Mouse (Mus musculus): Measurements from ENCODE around the gene Macf1.
A peak's percentile ranks its signal among the peaks of the same experiment; 100 is the strongest.
"Not testable (repeated sequence)": the region's sequence is repeated elsewhere in the genome, so short reads cannot be mapped to it uniquely, and the experiment has no call there.

The Macf1 gene

DNA sequence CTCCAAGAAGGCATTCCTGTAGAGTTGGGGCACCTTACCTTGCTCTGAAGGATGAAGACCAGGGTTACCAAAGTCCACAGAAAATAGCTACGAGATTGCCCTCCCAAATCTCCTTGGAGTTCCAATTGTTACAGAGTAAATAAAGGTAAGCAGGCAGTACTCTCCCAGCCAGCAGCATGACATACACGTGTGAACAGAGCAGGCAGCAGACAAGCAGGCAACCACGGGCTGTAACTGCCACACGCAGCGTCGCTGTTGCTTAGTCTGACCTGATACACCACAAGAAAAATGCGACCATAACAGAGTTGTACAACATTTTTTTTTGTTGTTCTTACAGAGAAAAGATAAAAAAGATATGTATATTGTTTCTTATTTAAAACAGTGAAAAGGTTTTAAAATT is 325.5 kb downstream of the Macf1 start:
- no peak for DNase-seq (ENCODE audit: low read depth, low spot score)

DNA sequence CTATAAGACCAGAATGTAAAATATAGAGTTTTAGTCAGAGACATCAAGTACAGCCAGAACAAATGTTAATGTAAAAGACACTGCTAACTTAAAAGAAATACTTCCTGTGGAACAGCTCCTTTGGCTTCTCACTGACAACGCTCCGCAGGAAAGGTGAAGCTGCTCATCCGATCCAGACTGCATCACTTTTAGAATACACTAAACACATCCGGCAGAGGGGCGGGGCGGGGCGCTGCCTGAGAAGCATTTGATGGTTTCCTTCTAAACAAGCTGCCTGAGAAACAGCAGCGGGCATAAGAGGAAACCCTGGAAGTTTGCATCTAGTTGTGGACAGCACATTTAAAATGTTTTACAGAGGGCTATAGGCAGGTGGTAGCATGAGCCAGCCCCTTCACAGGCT is 328.2 kb downstream of the Macf1 start:
- peak; percentile 45 for DNase-seq (ENCODE audit: low read depth, low spot score)

DNA sequence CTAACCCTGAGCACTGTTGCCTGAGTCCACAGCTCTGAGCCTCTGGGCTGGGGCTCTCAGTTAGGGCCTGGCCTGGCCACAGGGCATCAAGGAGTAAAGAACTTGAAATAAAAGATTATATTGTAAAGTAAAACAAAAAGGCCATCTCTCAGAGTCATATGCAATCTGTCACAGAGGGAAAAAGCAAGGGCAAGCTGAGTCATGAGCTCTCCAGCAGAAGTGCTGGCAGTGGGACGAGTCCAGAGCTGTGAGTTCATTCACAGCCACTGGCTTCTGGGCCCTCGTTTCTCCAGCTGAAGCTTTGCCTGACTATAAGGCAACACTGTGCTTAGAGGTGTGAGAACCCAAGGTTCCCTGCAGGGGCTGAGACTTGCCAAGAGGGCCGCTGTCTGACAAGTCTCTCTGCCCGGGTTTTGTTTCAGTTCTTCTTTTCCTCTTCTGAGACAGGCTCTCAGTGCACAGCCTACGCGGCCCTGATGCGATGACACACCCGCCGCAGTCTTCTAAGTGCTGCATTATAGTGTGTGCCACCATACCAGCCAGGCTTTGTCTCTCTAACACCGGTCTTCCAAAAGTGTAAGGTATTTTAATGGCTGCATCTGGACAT is 330.8 kb downstream of the Macf1 start:
- no peak for DNase-seq (ENCODE audit: low read depth, low spot score)

DNA sequence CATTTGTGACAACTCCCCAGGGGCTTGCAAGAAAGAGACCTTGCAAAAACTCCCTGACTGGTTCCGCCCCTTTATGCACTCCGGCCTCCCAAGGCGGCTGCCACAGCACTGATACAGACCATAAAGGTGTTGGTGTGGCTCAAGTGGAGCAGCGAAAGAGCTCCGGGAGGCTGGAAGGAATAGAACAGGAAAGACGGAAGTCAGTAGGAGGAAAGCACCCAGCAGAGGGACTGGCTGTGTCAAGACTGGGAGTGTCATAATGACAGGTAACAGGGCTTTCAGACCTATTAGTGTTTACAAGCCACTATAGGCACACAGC is 340.7 kb downstream of the Macf1 start:
- DNase-seq (ENCODE audit: low read depth, low spot score) = no peak

DNA sequence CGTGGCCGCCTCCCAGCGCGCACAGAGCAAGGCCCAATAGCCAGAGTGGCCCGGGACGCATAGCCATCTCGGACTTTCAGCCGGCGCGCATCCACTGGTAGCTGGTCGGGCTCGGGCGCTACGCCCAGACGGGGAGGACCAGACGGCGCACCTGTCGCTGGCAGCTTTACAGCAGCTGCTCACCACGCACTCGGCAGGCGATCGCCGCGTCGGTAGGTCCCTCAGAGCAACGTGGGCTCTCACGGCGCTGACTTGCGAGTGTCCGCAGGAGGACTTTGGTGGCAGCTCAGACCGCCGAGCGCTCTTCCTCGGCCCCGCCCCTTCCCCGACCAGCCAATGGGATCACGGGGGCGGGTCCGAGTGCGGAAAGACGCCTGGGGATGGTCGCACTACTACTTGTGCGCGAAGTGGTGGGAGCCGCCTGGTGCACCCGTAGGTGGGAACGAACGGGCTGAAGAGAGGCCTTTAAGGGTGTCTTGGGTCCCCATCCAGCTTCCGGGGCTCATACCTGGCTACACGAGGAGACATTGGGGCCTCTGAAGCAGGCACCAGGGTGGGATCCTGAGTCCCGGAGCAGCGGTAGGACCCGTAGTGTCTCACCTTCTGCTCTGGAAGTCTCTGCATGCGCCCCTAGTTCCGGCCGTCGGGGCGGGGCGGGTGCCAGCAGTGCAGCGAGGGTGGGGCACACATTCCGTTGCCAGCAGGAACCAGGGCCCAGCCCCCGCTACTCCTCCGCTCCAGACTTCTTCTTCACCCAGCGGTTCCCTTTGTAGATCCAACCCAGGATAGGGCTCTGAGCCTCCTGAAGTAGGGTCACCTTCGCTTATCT is 341.3 kb downstream of the Macf1 start, which contains the start of gene Bmp8a:
Gene Bmp8a, minus strand, starts transcription at position 611 of the 829 bp plus-strand sequence.
- peak; percentile 85 for DNase-seq (ENCODE audit: low read depth, low spot score)

DNA sequence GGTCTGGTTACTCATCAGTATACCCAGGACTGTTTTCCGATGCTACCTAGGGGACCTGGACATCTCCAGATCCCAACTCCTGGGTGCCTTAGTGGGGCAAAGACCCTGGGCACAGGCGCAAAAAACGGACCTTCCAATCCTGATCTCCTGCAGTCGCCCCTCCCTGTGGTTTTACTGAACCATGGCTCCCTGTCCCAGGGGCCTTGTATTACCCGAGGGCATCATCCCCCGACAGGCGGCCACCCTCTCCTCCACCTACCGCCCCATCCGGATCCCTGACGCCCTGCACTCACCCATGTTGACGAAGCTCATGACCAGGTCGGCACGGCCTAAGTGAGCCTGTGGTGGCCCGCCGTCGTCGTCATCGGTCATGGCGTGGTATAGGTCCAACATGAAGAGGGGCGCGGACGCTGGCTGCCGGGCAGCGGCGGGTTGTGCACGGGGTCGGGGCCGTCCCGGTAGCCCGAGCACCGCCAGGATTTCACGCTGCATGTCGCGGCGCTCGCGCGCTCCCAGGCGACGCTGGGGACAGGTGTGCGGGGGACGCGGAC is 342.0 kb downstream of the Macf1 start:
- DNase-seq (ENCODE audit: low read depth, low spot score) = no peak

DNA sequence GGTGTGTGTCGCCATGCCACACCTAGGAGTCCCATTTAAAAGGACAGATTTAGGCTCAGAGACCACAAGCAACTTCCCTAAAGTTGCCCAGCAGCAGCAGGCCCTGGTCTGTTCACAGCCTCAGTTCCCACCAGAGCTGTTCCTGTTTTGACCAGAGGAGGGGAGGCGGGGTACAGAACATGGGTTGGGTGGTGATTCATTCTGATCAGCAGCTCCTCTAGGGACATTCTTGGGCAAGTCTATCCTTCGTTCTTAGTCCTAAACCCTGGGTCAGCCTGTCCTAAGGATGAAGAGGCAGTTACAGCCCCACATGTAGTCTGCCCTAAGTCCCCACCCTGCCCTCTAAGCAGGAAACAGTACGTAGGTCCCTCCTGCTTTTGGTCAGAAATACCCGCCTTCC is 343.9 kb downstream of the Macf1 start:
- peak; percentile 38 for DNase-seq (ENCODE audit: low read depth, low spot score)

DNA sequence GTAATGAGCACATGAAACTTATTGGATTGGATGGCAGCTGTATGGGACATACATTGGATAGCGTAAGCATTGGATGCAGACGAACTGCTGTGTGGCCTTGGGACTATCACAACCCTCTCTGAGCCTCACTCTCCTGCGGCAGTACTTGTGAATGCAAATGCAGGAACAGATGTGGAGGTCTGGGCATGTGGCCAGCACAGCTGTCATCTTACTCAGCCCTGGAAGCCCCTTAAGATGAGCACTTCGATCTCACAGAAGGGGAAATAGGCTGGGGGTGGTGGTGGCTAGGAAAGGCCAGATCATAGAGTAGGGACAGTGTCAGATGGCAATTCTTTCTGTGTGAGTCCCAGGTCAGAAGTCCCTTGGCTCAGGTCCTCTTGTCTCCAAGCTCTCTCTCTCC is 346.5 kb downstream of the Macf1 start:
- DNase-seq (ENCODE audit: low read depth, low spot score) = no peak

DNA sequence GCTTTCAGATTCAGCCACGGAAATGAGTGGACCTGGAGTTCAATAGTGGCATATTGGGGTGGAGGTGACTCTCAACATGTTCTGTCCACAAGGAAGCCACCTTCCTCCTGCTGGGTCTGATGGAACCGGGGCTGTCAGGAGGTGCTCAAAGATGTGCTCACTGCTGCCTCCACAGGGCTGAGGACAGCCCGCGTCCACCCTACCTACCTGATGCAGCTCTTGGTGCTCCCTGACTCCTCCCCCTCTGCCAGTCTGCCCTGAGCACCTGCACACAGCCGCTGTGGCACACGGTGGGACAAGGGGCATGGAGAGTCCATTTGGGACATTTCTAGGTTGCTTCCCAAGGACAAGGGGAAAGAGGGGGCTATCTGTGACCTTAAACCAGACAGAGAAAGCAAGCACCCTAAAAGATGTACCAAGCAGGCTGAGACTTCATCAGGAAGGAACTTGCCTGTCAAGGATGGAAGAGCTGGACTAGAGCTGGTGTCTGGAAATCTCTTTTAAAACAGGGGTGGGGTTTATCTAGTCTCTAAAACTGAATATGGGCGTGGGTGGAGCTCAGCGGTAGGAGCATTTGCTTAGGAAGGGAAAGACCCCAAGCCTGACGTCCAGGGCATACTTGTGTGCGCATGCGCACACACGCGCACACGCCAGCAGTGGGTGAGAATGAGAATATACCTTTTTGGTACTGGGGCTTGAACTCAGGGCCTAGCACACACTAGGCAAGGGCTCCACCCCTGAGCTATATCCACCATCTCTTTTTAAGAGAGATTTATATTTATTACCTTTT is 348.2 kb downstream of the Macf1 start:
- DNase-seq (ENCODE audit: low read depth, low spot score) = peak; percentile 48

DNA sequence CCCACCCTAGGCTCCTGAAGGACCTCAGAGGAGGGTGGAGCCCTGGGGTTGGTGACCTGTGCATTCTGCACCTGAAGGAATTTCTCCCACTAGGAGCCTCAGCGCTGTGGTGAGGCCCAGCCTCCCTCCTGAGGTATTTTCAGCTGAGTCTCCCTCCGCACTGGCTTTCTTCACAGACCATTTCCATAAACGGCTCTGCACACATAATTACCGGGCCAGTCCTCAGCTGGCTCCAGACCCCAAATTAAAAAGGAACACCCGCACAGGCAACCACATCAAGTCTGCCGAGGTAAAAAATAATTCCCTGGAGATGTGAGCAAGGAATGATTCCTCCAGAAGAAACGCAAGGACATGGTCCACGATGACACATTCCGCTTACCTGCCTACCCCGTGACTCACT is 348.9 kb downstream of the Macf1 start:
- not testable (repeated sequence) for DNase-seq (ENCODE audit: low read depth, low spot score)

DNA sequence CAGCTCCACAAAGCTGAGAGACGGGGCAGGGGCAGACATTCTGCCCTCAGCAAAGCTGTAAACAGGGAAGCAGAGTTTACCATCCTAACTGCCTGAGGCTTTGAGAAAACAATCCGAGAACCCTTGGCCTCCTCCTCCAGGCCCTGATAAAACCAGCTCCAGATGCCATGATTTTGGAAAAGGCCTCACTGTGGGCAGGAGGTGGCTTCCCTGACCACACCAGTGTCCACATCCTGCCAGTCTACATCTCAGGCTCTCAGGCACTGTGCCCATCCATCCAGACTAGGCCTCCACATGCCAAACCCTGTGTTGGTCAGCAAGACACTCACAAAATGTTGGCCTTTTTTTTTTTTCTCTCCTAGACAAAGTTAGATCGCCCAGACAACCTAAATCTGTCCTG is 350.0 kb downstream of the Macf1 start:
- DNase-seq (ENCODE audit: low read depth, low spot score) = no peak

DNA sequence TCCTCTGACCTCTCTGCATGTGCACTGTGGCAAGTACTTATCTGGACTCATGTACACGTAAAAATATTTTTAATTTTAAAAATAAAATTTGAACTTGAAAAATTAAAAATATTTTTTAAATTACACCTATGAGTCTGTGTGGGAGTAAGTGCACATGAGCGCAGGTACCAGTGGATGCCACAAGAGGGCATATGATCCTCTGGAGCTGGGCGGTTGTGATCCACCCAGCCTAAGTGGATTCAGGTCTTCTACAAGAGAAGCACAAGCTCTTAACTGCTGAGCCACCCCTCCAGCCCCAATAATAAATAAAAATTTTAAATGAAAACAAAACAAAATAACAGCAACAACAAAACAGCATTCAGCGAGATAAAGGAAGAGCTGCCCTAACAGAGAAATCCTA is 351.0 kb downstream of the Macf1 start:
- peak; percentile 42 for DNase-seq (ENCODE audit: low read depth, low spot score)

DNA sequence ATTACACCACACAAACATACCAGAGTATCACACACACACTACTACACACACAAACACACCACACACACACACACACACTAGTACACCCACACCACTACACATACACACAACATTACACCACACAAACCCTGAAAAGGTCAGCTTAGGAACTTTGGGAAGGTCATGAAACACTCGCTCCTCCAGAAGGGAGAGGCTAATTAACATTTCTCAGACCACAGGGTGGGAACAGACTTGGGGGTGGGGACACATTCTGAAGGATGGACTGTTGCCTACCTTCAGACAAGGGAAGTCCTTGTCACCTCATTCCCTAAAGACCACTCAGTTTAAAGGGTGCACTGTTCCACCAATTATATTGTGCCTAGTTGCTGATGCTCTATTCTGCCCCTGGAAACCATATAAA is 352.2 kb downstream of the Macf1 start:
- peak; percentile 65 for DNase-seq (ENCODE audit: low read depth, low spot score)

DNA sequence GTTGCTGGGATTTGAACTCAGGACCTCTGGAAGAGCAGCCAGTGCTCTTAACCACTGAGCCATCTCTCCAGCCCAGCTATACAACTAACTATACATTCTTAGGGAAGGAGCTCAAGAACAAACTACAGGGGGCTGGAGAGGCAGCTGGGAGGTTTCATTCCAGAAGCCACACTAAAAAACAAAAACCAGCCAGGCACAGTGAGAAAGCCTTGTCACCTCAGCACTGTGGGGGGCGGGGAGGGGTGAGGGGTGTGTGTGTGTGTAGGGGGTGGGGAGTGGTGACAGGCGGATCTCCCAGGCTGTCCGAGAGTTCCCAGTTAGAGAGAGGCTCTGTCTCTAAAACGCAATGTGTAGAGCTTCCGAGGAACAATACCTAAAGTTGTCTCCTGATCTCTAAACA is 352.8 kb downstream of the Macf1 start:
- DNase-seq (ENCODE audit: low read depth, low spot score) = peak; percentile 81

DNA sequence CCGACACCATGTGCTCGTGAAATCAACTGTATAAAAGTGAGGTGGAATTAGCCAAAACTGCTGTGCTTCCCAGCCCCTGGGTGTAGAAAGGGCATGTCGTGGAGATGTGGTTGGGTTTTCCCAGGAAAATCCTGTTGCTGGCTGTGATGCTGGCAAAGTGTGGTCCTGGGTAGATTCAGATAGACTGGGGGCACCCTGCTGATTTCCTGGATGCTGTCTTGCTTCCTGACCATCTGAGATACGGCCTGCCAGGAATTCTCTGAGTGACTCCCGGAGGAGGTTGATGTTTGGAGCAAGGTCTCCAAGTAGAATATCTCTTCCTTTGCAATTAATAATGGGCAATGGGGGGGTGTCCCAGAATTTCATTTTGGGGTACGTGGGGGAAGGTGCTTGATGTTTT is 355.2 kb downstream of the Macf1 start:
- DNase-seq (ENCODE audit: low read depth, low spot score) = no peak

DNA sequence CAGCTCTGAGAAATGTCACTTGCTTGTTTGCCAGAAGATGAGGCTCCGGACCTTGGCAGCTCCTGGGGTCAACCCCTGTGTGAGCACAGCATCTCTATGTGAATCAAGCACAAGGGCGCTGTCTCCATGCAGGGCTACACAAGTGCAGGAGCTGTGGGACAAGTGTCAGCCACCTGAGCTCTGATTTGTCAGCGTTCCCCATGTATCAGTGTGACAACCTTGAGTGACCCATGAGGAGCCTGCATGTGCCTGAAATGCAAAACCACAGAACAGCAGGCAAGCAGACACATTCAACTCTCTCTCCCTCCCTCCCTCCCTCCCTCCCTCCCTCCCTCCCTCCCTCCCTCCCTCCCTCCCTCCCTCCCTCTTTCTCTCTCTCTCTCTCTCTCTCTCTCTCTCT is 356.5 kb downstream of the Macf1 start:
- no peak for DNase-seq (ENCODE audit: low read depth, low spot score)

DNA sequence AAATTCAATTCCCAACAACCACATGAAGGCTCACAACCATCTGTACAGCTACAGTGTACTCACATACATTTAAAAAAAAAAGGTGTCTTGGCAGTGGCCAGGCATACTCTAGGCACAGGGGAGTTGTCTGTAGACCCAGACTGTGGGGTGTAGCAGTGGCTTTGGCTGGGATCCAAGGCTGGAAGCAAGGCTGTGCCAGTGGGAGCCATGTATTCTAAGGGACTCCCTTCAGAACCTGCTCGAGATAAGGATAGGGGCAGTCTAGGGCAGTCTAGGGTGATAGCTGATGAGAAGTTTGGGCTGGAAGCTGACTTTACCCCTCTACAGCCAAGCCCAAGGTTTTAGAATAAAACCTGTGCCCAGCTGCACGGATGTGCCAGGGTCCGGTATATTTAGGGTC is 358.1 kb downstream of the Macf1 start:
- DNase-seq (ENCODE audit: low read depth, low spot score) = no peak

DNA sequence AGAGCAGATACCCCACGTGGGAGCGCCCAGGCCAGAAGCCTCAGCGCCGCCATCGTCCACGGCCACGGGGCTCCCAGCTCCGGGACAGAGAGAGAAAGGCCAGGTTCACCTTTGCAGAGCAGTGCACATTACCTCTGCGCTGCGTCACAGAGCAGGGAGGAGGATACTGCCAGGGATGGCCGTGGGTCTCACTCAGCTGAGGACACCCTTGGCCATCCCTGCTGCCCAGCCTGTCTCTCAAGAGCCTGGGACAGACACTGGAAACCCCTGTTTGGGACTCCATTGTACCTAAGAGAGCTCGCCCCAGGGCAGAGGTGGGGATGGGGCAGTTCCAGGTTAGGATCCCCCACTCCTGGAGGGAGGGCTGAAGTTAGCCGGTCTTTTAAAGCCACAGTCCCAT is 360.6 kb downstream of the Macf1 start, which contains the start of gene Oxct2a:
Gene Oxct2a, minus strand, starts transcription at position 101 of the 400 bp plus-strand sequence.
- DNase-seq (ENCODE audit: low read depth, low spot score) = no peak

DNA sequence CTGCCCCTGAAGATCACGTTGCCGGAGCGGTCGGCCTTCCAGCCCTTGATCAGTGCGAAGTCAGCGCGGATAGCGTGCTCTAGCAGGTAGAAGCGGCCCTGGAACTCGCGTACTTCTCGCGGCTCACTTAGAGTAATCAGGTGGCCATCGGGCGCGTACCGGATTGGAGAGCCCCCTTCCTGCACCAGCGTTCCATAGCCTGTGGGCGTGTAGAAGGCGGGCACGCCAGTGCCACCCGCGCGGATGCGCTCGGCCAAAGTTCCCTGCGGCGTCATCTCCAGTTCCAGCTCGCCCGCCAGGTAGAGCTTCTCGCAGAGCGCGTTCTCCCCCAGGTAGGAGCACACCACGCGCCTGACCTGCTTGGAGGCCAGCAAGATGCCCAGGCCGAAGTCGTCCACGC is 361.2 kb downstream of the Macf1 start:
- not testable (repeated sequence) for DNase-seq (ENCODE audit: low read depth, low spot score)

DNA sequence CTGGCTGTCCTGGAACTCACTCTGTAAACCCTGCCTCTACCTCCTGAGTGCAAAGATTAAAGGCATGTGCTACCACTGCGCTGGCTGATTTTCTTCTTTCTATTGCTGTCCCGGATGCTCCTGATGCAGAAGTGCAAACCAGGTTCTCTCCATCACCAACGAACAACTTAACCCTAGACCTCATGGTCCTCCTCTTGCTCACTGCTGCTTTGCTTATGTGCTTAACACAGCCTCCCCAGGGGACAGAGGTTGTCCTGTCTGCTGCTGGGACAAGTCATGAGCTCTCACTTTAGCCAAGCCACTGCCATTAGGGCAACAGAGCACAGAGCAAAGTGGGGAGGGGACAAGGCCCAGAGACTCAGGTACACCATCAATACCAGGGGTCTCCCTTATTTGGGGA is 369.7 kb downstream of the Macf1 start:
- DNase-seq (ENCODE audit: low read depth, low spot score) = no peak

DNA sequence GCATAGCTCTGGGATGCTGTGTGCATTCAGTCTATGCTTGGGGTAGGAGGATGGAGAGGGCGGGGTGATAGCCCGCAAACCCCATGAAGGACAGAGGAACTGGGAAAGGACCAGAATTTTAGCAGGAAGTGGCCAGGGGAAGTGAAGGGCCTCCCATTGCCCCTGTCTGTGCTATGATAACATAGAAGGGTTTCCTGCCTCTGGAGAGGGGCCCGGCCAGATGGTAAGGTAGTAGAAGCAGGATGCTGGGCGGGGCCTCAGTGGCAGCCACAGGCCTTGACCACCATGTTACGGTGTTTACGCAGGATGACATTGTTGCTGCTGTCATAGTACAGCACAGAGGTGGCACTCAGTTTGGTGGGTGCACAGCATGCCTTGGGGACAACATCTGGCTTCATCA is 371.1 kb downstream of the Macf1 start:
- DNase-seq (ENCODE audit: low read depth, low spot score) = no peak

DNA sequence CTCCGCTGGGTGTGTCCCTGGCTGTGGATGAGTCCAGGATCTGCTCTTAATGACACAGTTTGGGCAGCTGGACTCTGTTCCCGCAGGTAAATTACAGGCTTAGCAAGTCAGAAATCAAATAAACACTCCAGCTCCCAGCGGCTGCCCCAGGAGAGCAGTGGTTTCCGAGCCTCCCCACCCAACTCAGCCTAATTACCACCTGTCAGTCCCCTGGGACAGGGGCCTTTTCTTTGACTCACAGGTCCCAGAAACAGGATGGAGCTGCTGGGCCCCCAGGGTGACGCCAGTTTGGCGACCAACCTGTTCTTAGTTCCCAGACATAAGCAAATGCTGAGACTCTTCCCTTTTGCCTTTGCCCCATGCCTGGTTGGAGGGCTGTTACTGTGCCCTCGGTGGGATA is 372.3 kb downstream of the Macf1 start:
- DNase-seq (ENCODE audit: low read depth, low spot score) = no peak

Measured in ES-CJ7 (cell line).